Mouse (Mus musculus): Measurements from ENCODE around the gene Gdi1. TPM values are rescaled to one million over a fixed set of nuclear protein-coding genes. Genes with fewer than 3 reads are reported as not detected.

Gene Gdi1
- polyA plus RNA-seq (2017; shearing (Covaris generic)) = 297 TPM

DNA sequence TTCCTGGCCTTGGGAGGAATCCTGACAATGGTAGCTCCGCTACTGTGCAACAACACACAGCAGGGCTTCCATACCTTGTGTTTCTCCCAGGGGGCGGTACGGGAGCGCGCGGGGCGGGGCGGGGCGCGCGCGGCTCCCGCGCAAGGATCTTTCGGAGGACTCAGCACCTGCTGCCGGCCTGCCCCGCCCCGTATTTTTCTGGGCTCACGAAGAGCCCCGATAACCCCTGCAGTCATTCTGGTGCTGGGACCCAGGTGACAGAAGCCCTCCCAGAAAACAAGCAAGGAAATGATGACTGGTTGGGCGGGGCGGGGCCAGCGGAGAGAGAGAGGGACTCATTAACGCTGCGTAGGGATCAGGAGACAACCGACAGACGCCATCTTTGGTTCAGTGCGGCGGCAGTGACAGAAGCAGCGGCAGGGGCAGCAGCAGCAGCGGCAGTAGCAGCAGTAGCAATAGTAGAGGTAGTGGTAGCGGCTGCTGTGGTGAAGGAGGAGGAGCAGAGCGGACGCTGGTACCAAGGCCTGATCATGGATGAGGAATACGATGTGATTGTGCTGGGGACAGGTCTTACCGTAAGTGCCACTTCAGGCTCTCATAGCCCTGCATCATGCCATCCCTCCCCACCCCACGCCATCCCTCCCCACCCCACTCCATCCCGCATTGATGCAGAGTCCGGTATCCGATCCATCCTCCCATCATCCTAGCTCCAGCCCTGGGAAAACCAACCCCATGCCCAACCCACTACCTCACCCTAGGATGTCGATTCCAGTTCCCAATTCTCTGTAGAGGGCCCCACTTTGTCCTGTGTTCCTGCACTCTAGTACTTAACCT lies at the start of gene Gdi1:
TSS of gene Gdi1 (plus strand) at position 132 of the 834 bp plus-strand sequence.

GRCm38 (mm10) chrX:74270062-74270901 lies 34.5 kb upstream of the Gdi1 start, which contains the start of gene Rpl10:
Gene Rpl10, plus strand, starts transcription at chrX:74270812.

GRCm38 (mm10) chrX:74281732-74282394 lies 22.9 kb upstream of the Gdi1 start, which contains the start of the genes Taz and Dnase1l1:
Gene Taz, plus strand, starts transcription at chrX:74281912.
Gene Dnase1l1, minus strand, starts transcription at chrX:74282337.

DNA sequence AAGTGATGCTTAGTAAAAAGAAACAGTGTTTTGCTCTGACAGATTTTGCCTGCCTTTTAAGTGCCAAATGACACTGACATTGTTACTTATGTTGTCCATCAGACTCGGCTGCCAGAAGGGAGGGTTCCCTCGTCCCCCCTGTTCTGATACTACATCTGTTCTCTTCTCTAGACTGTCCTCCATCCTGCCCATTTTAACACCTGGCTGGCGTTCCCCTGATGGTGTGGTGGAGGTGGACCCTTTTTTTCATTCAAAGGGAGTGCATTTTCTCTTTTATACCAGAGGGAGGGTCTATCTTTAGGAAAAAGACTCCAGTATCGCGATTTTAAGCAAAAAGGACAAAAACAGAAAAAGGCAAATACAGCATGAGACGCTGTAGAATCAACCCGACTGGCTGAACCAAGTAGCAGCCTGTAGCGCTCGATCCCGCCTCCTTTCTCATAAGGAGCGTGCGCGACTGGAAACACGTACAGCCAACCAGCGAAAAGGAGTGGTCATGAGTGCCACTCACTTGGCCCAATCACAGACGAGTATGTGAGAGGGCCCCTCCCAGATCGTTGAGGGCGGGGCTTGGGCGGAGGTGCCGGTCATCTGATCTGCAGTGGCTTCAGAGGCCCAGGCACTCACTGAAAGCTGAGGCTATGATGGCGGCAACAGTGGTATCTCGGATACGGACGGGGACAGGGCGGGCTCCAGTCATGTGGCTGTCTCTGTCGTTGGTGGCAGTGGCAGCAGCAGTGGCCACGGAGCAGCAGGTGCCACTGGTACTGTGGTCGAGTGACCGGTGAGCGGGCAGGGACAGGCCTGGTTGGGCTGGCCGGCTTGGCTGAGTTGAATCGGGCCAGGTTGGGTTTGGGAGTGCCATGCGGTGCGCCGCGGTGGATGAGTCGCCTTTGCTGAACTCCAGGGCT lies 8.0 kb upstream of the Gdi1 start, which contains the start of gene Atp6ap1:
TSS of gene Atp6ap1 (plus strand) at position 560 of the 911 bp plus-strand sequence.

DNA sequence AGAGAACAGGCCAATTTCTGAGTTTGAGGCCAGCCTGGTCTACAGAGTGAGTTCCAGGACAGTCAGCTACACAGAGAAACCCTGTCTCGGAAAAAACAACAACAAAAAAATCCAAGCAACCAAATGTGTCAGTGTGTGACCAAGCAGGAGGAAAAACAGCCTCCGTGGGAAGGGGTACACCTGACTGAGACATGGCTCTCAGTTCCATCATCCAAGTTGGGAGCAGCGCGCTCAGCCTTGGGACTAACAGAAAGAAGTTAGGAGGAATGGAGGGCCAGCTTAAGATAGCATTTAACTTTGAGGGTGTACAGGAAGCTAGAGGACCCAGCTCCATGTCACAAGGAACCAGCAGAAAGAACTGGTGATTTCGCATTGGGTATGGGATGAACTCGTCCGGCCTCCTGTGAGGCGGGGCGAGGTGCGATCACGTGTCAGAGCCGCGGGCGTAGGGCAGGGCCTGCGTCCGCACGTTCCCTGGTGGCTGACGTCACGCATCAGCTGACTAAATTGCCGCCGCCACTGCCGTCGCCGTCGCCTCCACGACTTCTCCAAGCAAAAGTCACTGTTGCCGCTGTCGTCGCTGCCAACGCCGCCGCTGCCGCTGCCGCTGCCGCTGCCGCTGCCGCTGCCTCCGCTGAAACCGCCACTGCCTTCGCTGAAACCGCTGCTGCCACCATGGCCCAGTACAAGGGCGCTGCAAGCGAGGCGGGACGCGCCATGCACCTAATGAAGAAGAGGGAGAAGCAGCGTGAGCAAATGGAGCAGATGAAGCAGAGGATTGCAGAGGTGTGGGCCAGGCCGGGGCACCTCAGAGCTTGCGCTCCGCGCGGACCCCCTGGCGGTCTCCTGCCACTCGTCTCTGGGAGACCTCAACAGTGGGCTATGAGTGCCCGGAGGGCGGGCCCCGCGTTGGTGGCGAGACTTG lies 8.0 kb downstream of the Gdi1 start, which contains the start of gene Fam50a:
TSS of gene Fam50a (plus strand) at position 494 of the 925 bp plus-strand sequence.

DNA sequence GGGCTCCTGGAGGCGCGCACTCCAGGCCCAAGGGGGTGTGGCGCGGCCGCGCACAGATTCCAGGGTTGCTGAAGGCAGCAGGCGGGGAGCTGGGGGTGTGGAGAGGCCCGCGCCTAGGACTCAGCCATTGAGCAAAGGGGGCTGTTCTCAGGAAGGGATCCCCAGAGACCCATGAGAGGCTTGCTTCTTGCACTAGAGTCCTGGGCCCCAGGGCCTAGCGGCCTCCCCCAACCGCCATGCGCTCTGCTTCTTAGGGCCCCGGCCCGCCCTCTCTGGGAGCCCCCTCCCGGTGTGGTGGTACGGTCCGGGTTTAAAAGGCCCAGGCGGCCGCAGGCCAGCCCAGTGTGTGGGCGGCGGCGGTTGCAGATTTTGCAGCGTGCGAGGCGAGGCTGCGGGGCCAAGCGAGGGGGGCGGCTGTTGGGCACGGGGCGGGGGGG lies 23.9 kb downstream of the Gdi1 start, which contains the start of gene Plxna3:
TSS of gene Plxna3 (plus strand) at position 342 of the 437 bp plus-strand sequence.

DNA sequence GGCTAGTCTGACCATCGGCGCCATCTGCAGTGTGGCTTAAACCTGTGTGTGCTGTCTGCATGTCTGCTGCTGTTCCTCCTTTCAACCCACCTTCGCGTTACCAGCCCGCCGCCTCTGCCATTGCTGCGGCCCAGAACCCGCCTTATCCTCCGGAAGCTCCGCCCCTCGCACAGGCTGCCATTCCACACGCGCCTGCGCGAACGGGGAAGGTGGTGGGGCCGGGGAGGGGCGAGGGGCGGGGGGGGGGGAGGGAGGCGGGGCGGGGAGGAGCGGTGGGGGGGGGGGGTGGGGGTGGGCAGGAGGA lies 48.6 kb downstream of the Gdi1 start, which contains the start of gene Lage3:
TSS of gene Lage3 (minus strand) at position 152 of the 304 bp plus-strand sequence.

Other genes starting within 250 kb of the Gdi1 start
- gene Opn1mw, start 177.5 kb upstream of the Gdi1 start, polyA plus RNA-seq (2017; shearing (Covaris generic)) = not detected
- gene Mecp2, start 169.6 kb upstream of the Gdi1 start, polyA plus RNA-seq (2017; shearing (Covaris generic)) = 39.4 TPM
- gene Tex28, start 137.2 kb upstream of the Gdi1 start, polyA plus RNA-seq (2017; shearing (Covaris generic)) = not detected
- gene Tktl1, start 127.7 kb upstream of the Gdi1 start, polyA plus RNA-seq (2017; shearing (Covaris generic)) = 1.7 TPM
- 396 TPM for gene Flna, start 55.2 kb upstream of the Gdi1 start, polyA plus RNA-seq (2017; shearing (Covaris generic))
- gene Emd, start 50.3 kb upstream of the Gdi1 start, polyA plus RNA-seq (2017; shearing (Covaris generic)) = 67.6 TPM
- gene Rpl10, start 34.2 kb upstream of the Gdi1 start, polyA plus RNA-seq (2017; shearing (Covaris generic)) = 80.4 TPM
- 138 TPM for gene Taz, start 23.1 kb upstream of the Gdi1 start, polyA plus RNA-seq (2017; shearing (Covaris generic))
- gene Dnase1l1, start 22.7 kb upstream of the Gdi1 start, polyA plus RNA-seq (2017; shearing (Covaris generic)) = 26.5 TPM
- gene Atp6ap1, start 7.9 kb upstream of the Gdi1 start, polyA plus RNA-seq (2017; shearing (Covaris generic)) = 177 TPM
- gene Fam50a, start 8.0 kb downstream of the Gdi1 start, polyA plus RNA-seq (2017; shearing (Covaris generic)) = 47.3 TPM
- 6.3 TPM for gene Plxna3, start 24.1 kb downstream of the Gdi1 start, polyA plus RNA-seq (2017; shearing (Covaris generic))
- gene Lage3, start 48.6 kb downstream of the Gdi1 start, polyA plus RNA-seq (2017; shearing (Covaris generic)) = 53.3 TPM
- gene Ubl4a, start 68.2 kb downstream of the Gdi1 start, polyA plus RNA-seq (2017; shearing (Covaris generic)) = 68.2 TPM
- gene Slc10a3, start 68.4 kb downstream of the Gdi1 start, polyA plus RNA-seq (2017; shearing (Covaris generic)) = 43.9 TPM
- 43.8 TPM for gene Fam3a, start 88.3 kb downstream of the Gdi1 start, polyA plus RNA-seq (2017; shearing (Covaris generic))
- gene Ikbkg, start 88.3 kb downstream of the Gdi1 start, polyA plus RNA-seq (2017; shearing (Covaris generic)) = 61.0 TPM
- gene G6pdx, start 124.2 kb downstream of the Gdi1 start, polyA plus RNA-seq (2017; shearing (Covaris generic)) = 64.7 TPM
- gene Gm6880, start 176.4 kb downstream of the Gdi1 start, polyA plus RNA-seq (2017; shearing (Covaris generic)) = not detected